Mouse (Mus musculus): ENCODE measurements around the gene Fam213a. TPM values are rescaled to one million over a fixed set of nuclear protein-coding genes. Genes with fewer than 3 reads are reported as not detected.

Gene Fam213a
- polyA plus RNA-seq, 1 experiment from 2014 or later: 72.4 TPM

DNA sequence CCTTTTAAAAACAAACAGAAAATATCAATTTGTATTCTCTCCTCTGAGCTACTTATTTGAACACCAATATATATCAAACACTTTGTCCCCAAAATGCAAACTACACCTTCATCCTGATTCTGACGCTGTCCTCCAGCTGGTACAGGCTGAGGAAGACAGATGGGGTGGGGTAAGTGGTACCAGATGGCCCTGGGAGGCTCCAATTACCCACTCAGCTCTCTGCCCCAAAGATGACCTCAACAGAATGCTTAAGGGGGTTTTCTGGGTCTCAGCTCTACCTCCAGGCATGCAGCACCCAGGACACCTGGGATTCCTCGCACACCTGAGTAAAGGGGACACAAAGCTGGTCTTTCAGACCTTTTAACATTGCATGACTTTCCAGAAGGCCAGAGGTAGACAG, 60.9 kb downstream of the Fam213a start:
- no peak overlapping the region for H3K4me2 ChIP-seq (ENCODE audit: low read depth, low read length)
- H3K9ac ChIP-seq (ENCODE audit: low read depth, low read length): no peak overlapping the region
- no peak for ATAC-seq
- H3K27me3 ChIP-seq (replicated peaks; ENCODE audit: control insufficient read depth, insufficient read depth, low read length): no peaks in the 10 kb centered on the region
- H3K36me3 ChIP-seq (ENCODE audit: control insufficient read depth, insufficient read depth, low read length): no peaks in the 10 kb centered on the region
- peaks cover 59% of the 10 kb centered on the region for H3K4me1 ChIP-seq (ENCODE audit: control insufficient read depth, insufficient read depth, low read length)
- no peak overlapping the region for H3K27ac ChIP-seq (ENCODE audit: low read length)
- H3K9me3 ChIP-seq (ENCODE audit: control insufficient read depth, low read length): no peaks in the 10 kb centered on the region
- no peak overlapping the region for H3K4me3 ChIP-seq (ENCODE audit: low read length)
- 58% methylated on average over 2 of the region's 2 CpGs for WGBS

DNA sequence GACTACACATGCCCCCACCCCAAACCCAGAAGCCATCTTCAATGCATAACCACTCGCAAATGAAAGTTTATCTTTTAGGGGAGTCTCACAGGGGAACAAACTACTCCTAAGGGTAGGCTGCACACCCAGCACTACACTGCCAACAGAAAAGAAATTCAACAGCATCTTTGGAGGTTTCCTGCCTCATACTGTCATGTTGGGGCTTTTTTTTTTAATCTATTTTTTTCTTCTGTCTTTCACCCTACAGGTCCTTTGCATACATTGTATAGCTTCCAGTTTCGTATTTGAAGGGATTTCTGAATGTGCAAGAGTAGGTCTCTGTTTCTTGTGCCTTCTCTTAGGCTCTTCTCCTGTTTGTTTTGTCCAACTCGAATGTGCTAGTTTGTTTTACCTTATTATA, 61.3 kb downstream of the Fam213a start:
- ATAC-seq: no peak
- no peak overlapping the region for H3K4me2 ChIP-seq (ENCODE audit: low read depth, low read length)
- H3K9me3 ChIP-seq (ENCODE audit: control insufficient read depth, low read length): no peaks in the 10 kb centered on the region
- H3K4me1 ChIP-seq (ENCODE audit: control insufficient read depth, insufficient read depth, low read length): peaks cover 60% of the 10 kb centered on the region
- no peak overlapping the region for H3K27ac ChIP-seq (ENCODE audit: low read length)
- no peak overlapping the region for H3K9ac ChIP-seq (ENCODE audit: low read depth, low read length)
- no peak overlapping the region for H3K4me3 ChIP-seq (ENCODE audit: low read length)
- WGBS: 78% methylated on average over 3 of the region's 3 CpGs
- no peaks in the 10 kb centered on the region for H3K27me3 ChIP-seq (replicated peaks; ENCODE audit: control insufficient read depth, insufficient read depth, low read length)
- no peaks in the 10 kb centered on the region for H3K36me3 ChIP-seq (ENCODE audit: control insufficient read depth, insufficient read depth, low read length)

DNA sequence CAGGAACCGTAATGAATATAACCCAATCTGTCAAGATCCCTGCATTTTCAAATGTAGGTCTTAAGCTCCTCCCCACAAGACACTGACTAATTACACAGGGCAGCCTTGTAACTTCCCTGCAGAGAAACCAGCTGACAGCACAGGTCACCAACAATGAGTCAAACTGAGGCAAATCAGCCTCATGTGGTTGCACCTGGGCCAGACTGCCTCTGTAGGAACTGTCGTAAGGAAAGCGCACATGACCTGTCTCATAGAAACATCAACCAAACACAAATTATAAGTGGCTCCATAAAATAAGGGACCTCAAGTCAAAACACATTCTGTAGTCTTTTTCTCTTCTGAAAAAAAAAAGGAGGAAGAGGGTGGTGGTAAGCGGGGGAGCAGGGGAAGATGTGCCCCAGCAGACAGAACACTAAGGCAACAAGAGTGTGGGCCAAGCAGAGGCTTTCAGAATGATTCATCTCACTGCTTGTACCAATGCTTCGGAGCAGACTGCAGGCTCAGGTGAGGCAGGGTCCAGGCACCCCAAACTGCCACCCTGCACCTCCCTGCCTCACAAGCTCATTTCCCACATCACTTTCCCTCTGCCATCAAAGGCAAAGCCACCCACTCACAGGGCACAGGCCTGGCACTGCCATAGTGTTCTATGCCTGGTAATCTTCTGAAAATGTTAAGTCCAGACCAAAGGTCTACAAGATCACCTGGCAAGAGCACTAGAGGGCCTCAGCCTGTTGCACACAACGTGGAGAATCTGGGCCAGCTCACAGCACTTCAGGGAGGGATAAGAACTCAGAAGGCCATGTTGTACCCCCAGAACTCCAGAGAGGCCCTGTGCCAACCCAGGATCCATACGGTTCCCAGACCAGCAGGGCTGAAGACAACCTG, 63.6 kb downstream of the Fam213a start:
- Histone ChIP-seq H3K36me3 (ENCODE audit: control insufficient read depth, insufficient read depth, low read length) (no peaks in the 10 kb centered on the region), H3K27me3 (replicated peaks; ENCODE audit: control insufficient read depth, insufficient read depth, low read length) (no peaks in the 10 kb centered on the region), H3K4me1 (ENCODE audit: control insufficient read depth, insufficient read depth, low read length) (peaks cover 42% of the 10 kb centered on the region), H3K27ac (ENCODE audit: low read length) (peak overlapping the region; percentile 31; the same call in 1 of the 2 replicates), H3K4me2 (ENCODE audit: low read depth, low read length) (no peak overlapping the region), H3K9ac (ENCODE audit: low read depth, low read length) (0 out of 2 replicates have a peak overlapping the region, but pooled peaks have one; percentile 2), H3K9me3 (ENCODE audit: control insufficient read depth, low read length) (no peaks in the 10 kb centered on the region), H3K4me3 (ENCODE audit: low read length) (no peak overlapping the region)
- ATAC-seq: no peak
- WGBS: 75% methylated on average over 7 of the region's 7 CpGs

DNA sequence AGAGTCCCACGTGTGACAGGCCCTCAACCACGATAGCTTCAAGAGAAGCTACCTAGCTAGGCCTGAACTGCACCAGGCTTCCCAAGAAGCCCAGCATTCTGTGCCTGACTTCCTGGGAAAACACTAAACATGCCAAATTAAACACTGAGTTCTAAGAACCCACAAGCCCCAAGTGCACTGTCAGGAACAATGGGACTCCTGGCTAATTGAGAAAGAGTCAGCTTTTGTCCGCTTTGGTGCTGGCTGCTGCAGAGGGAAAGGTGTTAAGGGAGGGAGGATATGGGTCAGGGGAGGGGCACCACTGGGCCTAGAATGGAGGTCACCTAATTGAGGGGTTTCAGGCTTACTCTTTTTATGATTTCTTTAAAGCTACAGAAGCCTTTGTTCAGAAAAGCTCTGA, 64.5 kb downstream of the Fam213a start:
- Histone ChIP-seq H3K9me3 (ENCODE audit: control insufficient read depth, low read length) (no peaks in the 10 kb centered on the region), H3K27me3 (replicated peaks; ENCODE audit: control insufficient read depth, insufficient read depth, low read length) (no peaks in the 10 kb centered on the region), H3K4me3 (ENCODE audit: low read length) (no peak overlapping the region), H3K27ac (ENCODE audit: low read length) (peak overlapping the region; percentile 61), H3K4me1 (ENCODE audit: control insufficient read depth, insufficient read depth, low read length) (peaks cover 36% of the 10 kb centered on the region), H3K36me3 (ENCODE audit: control insufficient read depth, insufficient read depth, low read length) (no peaks in the 10 kb centered on the region), H3K4me2 (ENCODE audit: low read depth, low read length) (no peak overlapping the region), H3K9ac (ENCODE audit: low read depth, low read length) (no peak overlapping the region)
- no peak for ATAC-seq
- 70% methylated on average over 3 of the region's 3 CpGs for WGBS

DNA sequence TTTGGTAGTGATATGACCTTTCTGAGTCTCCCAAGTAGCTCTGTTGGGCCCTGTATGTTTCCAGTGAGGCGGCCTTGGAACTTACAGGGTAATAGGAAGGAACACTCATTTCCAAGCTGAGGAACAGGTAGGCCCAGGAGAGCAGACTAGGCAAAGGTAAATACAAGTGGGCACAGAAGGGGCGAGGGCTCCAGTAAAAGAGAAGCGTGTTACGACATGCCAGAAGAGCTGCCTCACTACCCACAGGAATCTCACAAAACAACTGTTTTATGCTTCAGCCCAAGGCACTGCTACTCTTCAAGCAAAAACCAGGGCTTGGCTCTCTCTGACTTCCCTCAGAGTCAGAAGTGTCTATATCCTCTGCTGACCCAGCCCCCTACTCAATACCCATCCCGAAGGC, 65.1 kb downstream of the Fam213a start:
- Histone ChIP-seq H3K27me3 (replicated peaks; ENCODE audit: control insufficient read depth, insufficient read depth, low read length) (no peaks in the 10 kb centered on the region), H3K9me3 (ENCODE audit: control insufficient read depth, low read length) (no peaks in the 10 kb centered on the region), H3K27ac (ENCODE audit: low read length) (peak overlapping the region; percentile 61), H3K4me3 (ENCODE audit: low read length) (no peak overlapping the region), H3K9ac (ENCODE audit: low read depth, low read length) (no peak overlapping the region), H3K36me3 (ENCODE audit: control insufficient read depth, insufficient read depth, low read length) (no peaks in the 10 kb centered on the region), H3K4me1 (ENCODE audit: control insufficient read depth, insufficient read depth, low read length) (peaks cover 36% of the 10 kb centered on the region), H3K4me2 (ENCODE audit: low read depth, low read length) (no peak overlapping the region)
- 85% methylated on average over 5 of the region's 5 CpGs for WGBS
- no peak for ATAC-seq

DNA sequence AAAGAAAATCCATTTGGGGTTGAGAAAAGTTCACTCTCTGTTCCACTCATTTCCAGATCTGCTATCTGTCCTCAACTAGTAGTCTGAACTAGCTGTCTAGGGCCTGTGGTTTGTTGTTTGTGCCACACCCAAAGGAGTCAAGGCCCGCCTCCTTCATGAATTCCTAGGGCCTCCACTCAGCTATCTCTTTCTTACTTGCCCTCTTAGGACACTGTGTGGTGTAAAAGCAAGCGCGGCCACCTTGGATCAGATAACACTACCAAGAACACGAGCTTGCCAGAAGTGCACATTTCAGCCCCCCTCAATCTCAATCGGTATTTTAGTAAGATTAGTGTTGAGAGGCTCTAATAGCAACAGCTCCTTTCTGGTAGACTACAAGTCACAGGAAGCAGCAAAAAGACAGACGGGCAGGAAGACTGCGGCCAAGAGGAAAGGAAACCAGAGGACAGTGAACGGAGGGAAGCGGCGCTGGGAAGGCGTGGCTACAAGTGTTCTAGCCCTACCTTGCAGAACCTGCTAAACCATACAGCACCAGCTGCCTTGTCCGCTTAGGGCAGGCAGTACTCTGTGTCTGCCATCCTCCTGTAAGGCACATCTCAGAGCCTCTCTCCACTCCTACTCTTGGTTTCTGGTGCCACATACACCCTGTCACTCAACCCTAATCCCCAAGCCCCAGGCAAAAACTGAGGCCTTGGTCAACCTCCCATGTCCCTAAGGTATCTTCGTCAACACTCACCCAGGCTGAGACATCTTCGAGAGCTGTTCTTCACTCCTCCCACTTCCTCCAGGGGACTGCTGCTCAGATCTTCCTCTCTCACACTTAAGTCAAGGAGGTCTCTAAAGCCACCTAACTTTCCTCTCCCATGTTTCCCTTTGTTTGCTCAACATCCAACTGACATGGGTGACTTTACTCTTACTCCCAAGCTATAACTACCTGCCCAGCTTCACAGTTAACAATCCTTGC, 65.9 kb downstream of the Fam213a start:
- Histone ChIP-seq H3K4me1 (ENCODE audit: control insufficient read depth, insufficient read depth, low read length) (peaks cover 40% of the 10 kb centered on the region), H3K9ac (ENCODE audit: low read depth, low read length) (peak overlapping the region; percentile 31; the same call in 1 of the 2 replicates), H3K9me3 (ENCODE audit: control insufficient read depth, low read length) (no peaks in the 10 kb centered on the region), H3K27ac (ENCODE audit: low read length) (peak overlapping the region; percentile 78), H3K36me3 (ENCODE audit: control insufficient read depth, insufficient read depth, low read length) (no peaks in the 10 kb centered on the region), H3K4me2 (ENCODE audit: low read depth, low read length) (peak overlapping the region; percentile 45), H3K4me3 (ENCODE audit: low read length) (peak overlapping the region; percentile 26), H3K27me3 (replicated peaks; ENCODE audit: control insufficient read depth, insufficient read depth, low read length) (no peaks in the 10 kb centered on the region)
- peak; percentile 95 for ATAC-seq
- whole genome bisulfite sequencing: 48% methylated on average over 14 of the region's 14 CpGs

DNA sequence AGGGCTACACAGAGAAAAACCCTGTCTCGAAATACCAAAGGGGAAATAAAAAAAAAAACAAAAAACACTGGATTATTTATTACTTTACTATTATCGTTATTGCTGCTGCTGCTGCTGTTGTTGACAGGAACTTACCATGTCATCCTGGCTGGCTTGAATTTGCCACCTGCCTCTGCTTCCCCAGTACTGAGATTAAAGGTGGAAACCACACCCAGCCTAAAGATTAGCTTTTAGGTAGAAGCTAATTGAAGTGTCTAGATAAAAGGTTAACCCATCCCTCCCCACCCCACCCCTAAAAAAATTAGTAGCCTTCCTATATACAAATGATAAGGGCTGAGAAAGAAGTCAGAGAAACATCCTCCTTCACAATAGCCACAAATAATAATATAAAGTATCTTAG, 69.8 kb downstream of the Fam213a start:
- H3K27ac ChIP-seq (ENCODE audit: low read length): no peak overlapping the region
- no peaks in the 10 kb centered on the region for H3K27me3 ChIP-seq (replicated peaks; ENCODE audit: control insufficient read depth, insufficient read depth, low read length)
- peaks cover 21% of the 10 kb centered on the region for H3K4me1 ChIP-seq (ENCODE audit: control insufficient read depth, insufficient read depth, low read length)
- no peaks in the 10 kb centered on the region for H3K9me3 ChIP-seq (ENCODE audit: control insufficient read depth, low read length)
- 79% methylated on average over 2 of the region's 2 CpGs for WGBS
- H3K4me3 ChIP-seq (ENCODE audit: low read length): no peak overlapping the region
- no peak for ATAC-seq
- H3K36me3 ChIP-seq (ENCODE audit: control insufficient read depth, insufficient read depth, low read length): no peaks in the 10 kb centered on the region
- no peak overlapping the region for H3K9ac ChIP-seq (ENCODE audit: low read depth, low read length)
- H3K4me2 ChIP-seq (ENCODE audit: low read depth, low read length): no peak overlapping the region
